Mouse (Mus musculus): ENCODE results near the gene Orc4. TPM values are rescaled to one million over a fixed set of nuclear protein-coding genes. Genes with fewer than 3 reads are reported as not detected.
A peak's percentile ranks its signal among the peaks of the same experiment; 100 is the strongest.

Orc4 gene
- polyA plus RNA-seq (2016; fragmentation: Nextera tagmentation; extraction: Ambion mirVana), result 126 and 135 TPM in 2 replicates

GRCm38 (mm10) chr2:48950252-48950315, at the start of gene Orc4:
Gene Orc4, minus strand, starts transcription at chr2:48950277.
- H3K9ac ChIP-seq (replicated peaks), result peak within 1 kb of the TSS; percentile 89
- peak within 1 kb of the TSS; percentile 96 for H3K27ac ChIP-seq (replicated peaks)
- no peaks in the 10 kb centered on the region for H3K9me3 ChIP-seq
- H3K4me2 ChIP-seq (replicated peaks), result peak within 1 kb of the TSS; percentile 78
- no peaks in the 10 kb centered on the region for H3K27me3 ChIP-seq
- H3K36me3 ChIP-seq, result no peaks in the 10 kb centered on the region
- 0% methylated on average over 2 of the region's 2 CpGs for WGBS
- H3K4me3 ChIP-seq, result peak within 1 kb of the TSS; percentile 89
- H3K4me1 ChIP-seq, result peaks cover 9% of the 10 kb centered on the region
- ATAC-seq (ENCODE audit: low FRiP score, low read depth), result no peak

GRCm38 (mm10) chr2:48990322-48990721, 40.2 kb upstream of the Orc4 start:
- H3K4me3 ChIP-seq, result no peak overlapping the region
- H3K9ac ChIP-seq (replicated peaks), result no peak overlapping the region
- ATAC-seq (ENCODE audit: low FRiP score, low read depth), result no peak
- H3K4me2 ChIP-seq (replicated peaks), result no peak overlapping the region
- no peak overlapping the region for H3K27ac ChIP-seq (replicated peaks)
- no peaks in the 10 kb centered on the region for H3K4me1 ChIP-seq
- 0 out of 2 replicates have a peak, but pooled peaks cover 6% of the 10 kb centered on the region for H3K36me3 ChIP-seq
- 88% methylated on average over 3 of the region's 3 CpGs for WGBS
- H3K27me3 ChIP-seq, result no peaks in the 10 kb centered on the region
- no peaks in the 10 kb centered on the region for H3K9me3 ChIP-seq

GRCm38 (mm10) chr2:48978920-48979319, 28.8 kb upstream of the Orc4 start:
- H3K27ac ChIP-seq (replicated peaks), result no peak overlapping the region
- H3K4me3 ChIP-seq, result no peak overlapping the region
- no peaks in the 10 kb centered on the region for H3K9me3 ChIP-seq
- 87% methylated on average over 3 of the region's 3 CpGs for WGBS
- no peaks in the 10 kb centered on the region for H3K4me1 ChIP-seq
- no peak overlapping the region for H3K4me2 ChIP-seq (replicated peaks)
- no peaks in the 10 kb centered on the region for H3K27me3 ChIP-seq
- ATAC-seq (ENCODE audit: low FRiP score, low read depth), result no peak
- H3K36me3 ChIP-seq, result no peaks in the 10 kb centered on the region
- H3K9ac ChIP-seq (replicated peaks), result no peak overlapping the region

- no peak overlapping the region for H3K27ac ChIP-seq (replicated peaks)
- H3K4me1 ChIP-seq, result peaks cover 3% of the 10 kb centered on the region; the same call in 1 of the 2 replicates
- H3K4me2 ChIP-seq (replicated peaks), result no peak overlapping the region
- no peak overlapping the region for H3K9ac ChIP-seq (replicated peaks)
- H3K4me3 ChIP-seq, result no peak overlapping the region
- H3K9me3 ChIP-seq, result no peaks in the 10 kb centered on the region
- no peak for ATAC-seq (ENCODE audit: low FRiP score, low read depth)
- H3K36me3 ChIP-seq, result no peaks in the 10 kb centered on the region
- no peaks in the 10 kb centered on the region for H3K27me3 ChIP-seq
- WGBS, result 78% methylated on average over 3 of the region's 3 CpGs
These were observed 6.5 kb upstream of the Orc4 start for GRCm38 (mm10) chr2:48956591-48956990.

- peak overlapping the region; percentile 89 for H3K4me3 ChIP-seq
These were observed 321 bp upstream of the Orc4 start for GRCm38 (mm10) chr2:48950316-48950880.

GRCm38 (mm10) chr2:48949743-48950251, 280 bp downstream of the Orc4 start:
- Histone ChIP-seq H3K4me2 (replicated peaks) (peak overlapping the region; percentile 65), H3K27ac (replicated peaks) (peak overlapping the region; percentile 96), H3K27me3 (no peaks in the 10 kb centered on the region), H3K36me3 (no peaks in the 10 kb centered on the region), H3K9ac (replicated peaks) (peak overlapping the region; percentile 89), H3K9me3 (no peaks in the 10 kb centered on the region), H3K4me1 (peaks cover 9% of the 10 kb centered on the region), H3K4me3 (peak overlapping the region; percentile 89)
- ATAC-seq (ENCODE audit: low FRiP score, low read depth), result peak; percentile 78
- WGBS, result 0% methylated on average over 8 of the region's 9 CpGs

More at GRCm38 (mm10) chr2:48950316-48950880, 321 bp upstream of the Orc4 start:
- 12% methylated on average over 5 of the region's 6 CpGs for WGBS
- peak overlapping the region; percentile 96 for H3K27ac ChIP-seq (replicated peaks)
- no peak for ATAC-seq (ENCODE audit: low FRiP score, low read depth)
- peak overlapping the region; percentile 65 for H3K4me2 ChIP-seq (replicated peaks)
- no peaks in the 10 kb centered on the region for H3K9me3 ChIP-seq
- H3K9ac ChIP-seq (replicated peaks), result peak overlapping the region; percentile 89
- no peaks in the 10 kb centered on the region for H3K27me3 ChIP-seq
- H3K36me3 ChIP-seq, result no peaks in the 10 kb centered on the region
- H3K4me1 ChIP-seq, result peaks cover 9% of the 10 kb centered on the region

- Histone ChIP-seq H3K27me3 (no peaks in the 10 kb centered on the region), H3K4me1 (peaks cover 9% of the 10 kb centered on the region), H3K9me3 (no peaks in the 10 kb centered on the region), H3K27ac (replicated peaks) (peak within 1 kb of the TSS; percentile 96), H3K9ac (replicated peaks) (peak within 1 kb of the TSS; percentile 89), H3K4me3 (peak within 1 kb of the TSS; percentile 89), H3K4me2 (replicated peaks) (peak within 1 kb of the TSS; percentile 78), H3K36me3 (no peaks in the 10 kb centered on the region)
- under 1% methylated on average over 42 of the region's 49 CpGs for WGBS
- peak; percentile 99 for ATAC-seq (ENCODE audit: low FRiP score, low read depth)
These were observed 1.1 kb downstream of the Orc4 start, which contains the start of gene Mbd5 for GRCm38 (mm10) chr2:48948841-48949584. Gene Mbd5, plus strand, starts transcription at chr2:48949508.

GRCm38 (mm10) chr2:48947761-48948160, 2.3 kb downstream of the Orc4 start:
- H3K27me3 ChIP-seq, result no peaks in the 10 kb centered on the region
- H3K9me3 ChIP-seq, result no peaks in the 10 kb centered on the region
- no peak overlapping the region for H3K27ac ChIP-seq (replicated peaks)
- peaks cover 9% of the 10 kb centered on the region for H3K4me1 ChIP-seq
- ATAC-seq (ENCODE audit: low FRiP score, low read depth), result no peak
- H3K36me3 ChIP-seq, result no peaks in the 10 kb centered on the region
- H3K9ac ChIP-seq (replicated peaks), result peak overlapping the region; percentile 83; the same call in 1 of the 2 replicates
- H3K4me3 ChIP-seq, result peak overlapping the region; percentile 89
- H3K4me2 ChIP-seq (replicated peaks), result peak overlapping the region; percentile 78
- 79% methylated on average over 3 of the region's 3 CpGs for WGBS

GRCm38 (mm10) chr2:48935058-48935457, 15.0 kb downstream of the Orc4 start:
- Histone ChIP-seq H3K27ac (replicated peaks) (no peak overlapping the region), H3K27me3 (no peaks in the 10 kb centered on the region), H3K9me3 (no peaks in the 10 kb centered on the region), H3K4me3 (no peak overlapping the region), H3K4me1 (no peaks in the 10 kb centered on the region), H3K9ac (replicated peaks) (no peak overlapping the region), H3K36me3 (peaks cover 9% of the 10 kb centered on the region), H3K4me2 (replicated peaks) (no peak overlapping the region)
- no peak for ATAC-seq (ENCODE audit: low FRiP score, low read depth)
- 90% methylated on average over 2 of the region's 2 CpGs for WGBS

- Histone ChIP-seq H3K27ac (replicated peaks) (no peak overlapping the region), H3K9ac (replicated peaks) (no peak overlapping the region), H3K4me2 (replicated peaks) (no peak overlapping the region), H3K36me3 (peaks cover 35% of the 10 kb centered on the region), H3K4me1 (no peaks in the 10 kb centered on the region), H3K27me3 (no peaks in the 10 kb centered on the region), H3K4me3 (no peak overlapping the region), H3K9me3 (no peaks in the 10 kb centered on the region)
- ATAC-seq (ENCODE audit: low FRiP score, low read depth), result no peak
These were observed 34.2 kb downstream of the Orc4 start for GRCm38 (mm10) chr2:48915832-48916231.

GRCm38 (mm10) chr2:48914185-48914584, 35.9 kb downstream of the Orc4 start:
- no peaks in the 10 kb centered on the region for H3K27me3 ChIP-seq
- WGBS, result 72% methylated on average over 1 of the region's 1 CpGs
- peaks cover 33% of the 10 kb centered on the region for H3K36me3 ChIP-seq
- no peak overlapping the region for H3K9ac ChIP-seq (replicated peaks)
- ATAC-seq (ENCODE audit: low FRiP score, low read depth), result no peak
- H3K4me2 ChIP-seq (replicated peaks), result no peak overlapping the region
- H3K9me3 ChIP-seq, result no peaks in the 10 kb centered on the region
- H3K4me3 ChIP-seq, result no peak overlapping the region
- H3K27ac ChIP-seq (replicated peaks), result no peak overlapping the region
- no peaks in the 10 kb centered on the region for H3K4me1 ChIP-seq

- H3K9ac ChIP-seq (replicated peaks), result no peak overlapping the region
- WGBS, result 64% methylated on average over 2 of the region's 2 CpGs
- H3K4me3 ChIP-seq, result no peak overlapping the region
- peaks cover 24% of the 10 kb centered on the region for H3K36me3 ChIP-seq
- no peaks in the 10 kb centered on the region for H3K4me1 ChIP-seq
- H3K9me3 ChIP-seq, result no peaks in the 10 kb centered on the region
- no peak for ATAC-seq (ENCODE audit: low FRiP score, low read depth)
- no peak overlapping the region for H3K27ac ChIP-seq (replicated peaks)
- H3K4me2 ChIP-seq (replicated peaks), result no peak overlapping the region
- H3K27me3 ChIP-seq, result no peaks in the 10 kb centered on the region
These were observed 41.2 kb downstream of the Orc4 start for GRCm38 (mm10) chr2:48908866-48909265.
